Mouse (Mus musculus): ENCODE data around the gene Gramd1b.

The Gramd1b gene

GRCm38 (mm10) chr9:40332326-40332725 is 198.9 kb downstream of the Gramd1b start:
- no peak for DNase-seq

GRCm38 (mm10) chr9:40331411-40332286 is 199.5 kb downstream of the Gramd1b start:
- no peak for DNase-seq

- DNase-seq: peak; percentile 95
Observed at GRCm38 (mm10) chr9:40330609-40331382, 200.4 kb downstream of the Gramd1b start.

GRCm38 (mm10) chr9:40326260-40326915 is 204.8 kb downstream of the Gramd1b start:
- DNase-seq: no peak

- no peak for DNase-seq
Observed at GRCm38 (mm10) chr9:40324826-40325225, 206.4 kb downstream of the Gramd1b start.

- no peak for DNase-seq
Observed at GRCm38 (mm10) chr9:40324232-40324792, 206.9 kb downstream of the Gramd1b start.

- no peak for DNase-seq
Observed at GRCm38 (mm10) chr9:40323773-40324172, 207.4 kb downstream of the Gramd1b start.

GRCm38 (mm10) chr9:40323171-40323570 is 208.0 kb downstream of the Gramd1b start:
- DNase-seq: no peak

- no peak for DNase-seq
Observed at GRCm38 (mm10) chr9:40322372-40322771, 208.8 kb downstream of the Gramd1b start.

- no peak for DNase-seq
Observed at GRCm38 (mm10) chr9:40321668-40322003, 209.5 kb downstream of the Gramd1b start.

GRCm38 (mm10) chr9:40320879-40321667 is 210.1 kb downstream of the Gramd1b start:
- peak; percentile 84 for DNase-seq

- no peak for DNase-seq
Observed at GRCm38 (mm10) chr9:40320405-40320804, 210.8 kb downstream of the Gramd1b start.

- no peak for DNase-seq
Observed at GRCm38 (mm10) chr9:40318771-40319170, 212.4 kb downstream of the Gramd1b start.

- no peak for DNase-seq
Observed at GRCm38 (mm10) chr9:40317735-40318134, 213.4 kb downstream of the Gramd1b start.

- DNase-seq: peak; percentile 58
Observed at GRCm38 (mm10) chr9:40316865-40317660, 214.1 kb downstream of the Gramd1b start.

- no peak for DNase-seq
Observed at GRCm38 (mm10) chr9:40311813-40312212, 219.4 kb downstream of the Gramd1b start.

GRCm38 (mm10) chr9:40309876-40310275 is 221.3 kb downstream of the Gramd1b start:
- no peak for DNase-seq

- DNase-seq: no peak
Observed at GRCm38 (mm10) chr9:40307311-40307710, 223.9 kb downstream of the Gramd1b start.

- DNase-seq: no peak
Observed at GRCm38 (mm10) chr9:40304243-40304642, 226.9 kb downstream of the Gramd1b start.

- DNase-seq: no peak
Observed at GRCm38 (mm10) chr9:40302375-40302774, 228.8 kb downstream of the Gramd1b start.

- no peak for DNase-seq
Observed at GRCm38 (mm10) chr9:40301475-40301874, 229.7 kb downstream of the Gramd1b start.
